Mouse (Mus musculus) brain, adult 10 weeks (tissue): ENCODE results near the gene D130043K22Rik. TPM values are rescaled to one million over a fixed set of nuclear protein-coding genes. Genes with fewer than 3 reads are reported as not detected.

ENCODE experiments used
- polyA plus RNA-seq: library from polyadenylated mRNA; stranded (reverse); fragments of 350-450 nt; fragmentation: Illumina TruSeq; extraction: RNeasy Lipid Tissue Mini Kit (QIAGEN cat#74804); gene quantifications from one replicate; pipeline ENCODE4 v1.2.3, GENCODE M21; 2015; ENCODE audit warnings: low read depth, low replicate concordance

D130043K22Rik gene
- 20.2 TPM for polyA plus RNA-seq

GRCm38 (mm10) chr13:24844983-24845955, at the start of gene D130043K22Rik:
TSS of gene D130043K22Rik (plus strand) at chr13:24845135.

GRCm38 (mm10) chr13:24801308-24801921, 43.5 kb upstream of the D130043K22Rik start, which contains the start of gene BC005537:
TSS of gene BC005537 (plus strand) at chr13:24801657.

GRCm38 (mm10) chr13:24831353-24832130, 13.4 kb upstream of the D130043K22Rik start, which contains the start of the genes Acot13 and Tdp2:
TSS of gene Acot13 (minus strand) at chr13:24831540.
TSS of gene Tdp2 (plus strand) at chr13:24831679.

GRCm38 (mm10) chr13:24937108-24937838, 92.3 kb downstream of the D130043K22Rik start, which contains the start of gene Aldh5a1:
TSS of gene Aldh5a1 (minus strand) at chr13:24937661.

GRCm38 (mm10) chr13:24942512-24943282, 97.8 kb downstream of the D130043K22Rik start, which contains the start of gene Gpld1:
TSS of gene Gpld1 (plus strand) at chr13:24943152.

Other genes with a start within 250 kb of the D130043K22Rik start
- 0.79 TPM for gene Armh2, start 103.9 kb upstream of the D130043K22Rik start, polyA plus RNA-seq
- 12.4 TPM for gene Gmnn, start 83.2 kb upstream of the D130043K22Rik start, polyA plus RNA-seq
- gene BC005537, start 43.5 kb upstream of the D130043K22Rik start, polyA plus RNA-seq, result 129 TPM
- 290 TPM for gene Acot13, start 13.6 kb upstream of the D130043K22Rik start, polyA plus RNA-seq
- 23.5 TPM for gene Tdp2, start 13.5 kb upstream of the D130043K22Rik start, polyA plus RNA-seq
- 43.9 TPM for gene Aldh5a1, start 92.5 kb downstream of the D130043K22Rik start, polyA plus RNA-seq
- gene Gpld1, start 98.0 kb downstream of the D130043K22Rik start, polyA plus RNA-seq, result 21.4 TPM
- 41.0 TPM for gene Mrs2, start 175.2 kb downstream of the D130043K22Rik start, polyA plus RNA-seq
- gene Dcdc2a, start 210.9 kb downstream of the D130043K22Rik start, polyA plus RNA-seq, result 13.9 TPM